Mouse (Mus musculus) hindbrain, postnatal 0 days (tissue): Measurements from ENCODE around the gene Borcs5. TPM values are rescaled to one million over a fixed set of nuclear protein-coding genes. Genes with fewer than 3 reads are reported as not detected.

ENCODE experiments used
- ATAC-seq: fragments of 200-750 bp; cut with Nextera tagmentation; 2 replicates; pipeline ENCODE4 v1.8.0; 2017; ENCODE audit warnings: mild to moderate bottlenecking, moderate TSS enrichment, moderate library complexity
- DNase-seq: peaks from one replicate; pipeline ENCODE4 v3.0.0-alpha.2; 2015; ENCODE audit warnings: low spot score
- H3K27ac ChIP-seq: fragments of 300-500 bp; sonication (generic); 2 replicates; pipeline ENCODE4 v1.5.1; 2014; ENCODE audit warnings: mild to moderate bottlenecking
- H3K27me3 ChIP-seq: fragments of 300-500 bp; sonication (generic); 2 replicates; pipeline ENCODE4 v1.6.1; 2014; ENCODE audit warnings: low read length, mixed read lengths; ENCODE audit not compliant: insufficient read depth
- H3K36me3 ChIP-seq: fragments of 300-500 bp; sonication (generic); 2 replicates; pipeline ENCODE4 v1.6.1; 2014; ENCODE audit warnings: low read length, mixed read lengths; ENCODE audit not compliant: insufficient read depth
- H3K4me1 ChIP-seq: fragments of 300-500 bp; sonication (generic); 2 replicates; pipeline ENCODE4 v1.6.1; 2014; ENCODE audit warnings: antibody characterized with exemption, low read length, mixed read lengths; ENCODE audit not compliant: insufficient read depth
- H3K4me2 ChIP-seq: fragments of 300-500 bp; sonication (generic); 2 replicates; pipeline ENCODE4 v1.6.1; 2014; ENCODE audit warnings: low read depth, mild to moderate bottlenecking, low read length, moderate library complexity, mixed read lengths
- H3K4me3 ChIP-seq: fragments of 300-500 bp; sonication (generic); 2 replicates; pipeline ENCODE4 v1.5.1; 2014; ENCODE audit warnings: low read length
- H3K9ac ChIP-seq: fragments of 300-500 bp; sonication (generic); replicated peaks from 2 replicates; pipeline ENCODE4 v1.6.1; 2014; ENCODE audit warnings: mild to moderate bottlenecking, low read length, moderate library complexity, mixed read lengths
- H3K9me3 ChIP-seq: fragments of 300-500 bp; sonication (generic); 2 replicates; pipeline ENCODE4 v1.6.1; 2016; ENCODE audit warnings: low read length, mixed read lengths
- CTCF ChIP-seq: IDR thresholded peaks from 2 replicates; pipeline ENCODE4 v1.5.1; 2016; ENCODE audit warnings: antibody characterized with exemption, control low read depth, low read depth
- WGBS: fragments of 180-500 bp; shearing (Covaris S2); extraction: QIAGEN DNeasy Blood & Tissue Kit; methylation state at CpG from one replicate; pipeline ENCODE4 v1.1.7; 2014; 5-methylcytosine and 5-hydroxymethylcytosine counted together
- polyA plus RNA-seq: library from polyadenylated mRNA; unstranded; fragments of >200 nt; fragmentation: Nextera tagmentation; extraction: Ambion mirVana; gene quantifications from 2 replicates; pipeline ENCODE4 v1.2.1, GENCODE M21; 2015
- total RNA-seq: library from RNA; depleted of rRNA; stranded (reverse); fragments of >200 nt; gene quantifications from 2 replicates; pipeline ENCODE4 v1.2.3, GENCODE M21; 2014

Gene Borcs5
- total and polyA plus RNA-seq, 2 experiments from 2014 or later, result 39.5 to 71.4 TPM

GRCm38 (mm10) chr6:134602371-134603003 is 36.8 kb upstream of the Borcs5 start:
- Histone ChIP-seq H3K36me3 (no peaks in the 10 kb centered on the region), H3K27me3 (no peaks in the 10 kb centered on the region), H3K4me2 (no peak overlapping the region), H3K4me3 (no peak overlapping the region), H3K9me3 (no peaks in the 10 kb centered on the region), H3K4me1 (no peaks in the 10 kb centered on the region), H3K27ac (no peak overlapping the region), H3K9ac (no peak overlapping the region)
- no peak for DNase-seq
- ATAC-seq, result no peak
- WGBS, result 62% methylated on average over 10 of the region's 10 CpGs
- no peak for TF ChIP-seq CTCF

- DNase-seq (no peak), ATAC-seq (no peak)
- H3K36me3 ChIP-seq, result no peaks in the 10 kb centered on the region
- H3K4me3 ChIP-seq, result no peak overlapping the region
- no peak overlapping the region for H3K4me2 ChIP-seq
- whole genome bisulfite sequencing, result 84% methylated on average over 3 of the region's 3 CpGs
- no peak overlapping the region for H3K9ac ChIP-seq
- TF ChIP-seq CTCF, result no peak
- H3K9me3 ChIP-seq, result no peaks in the 10 kb centered on the region
- H3K27me3 ChIP-seq, result no peaks in the 10 kb centered on the region
- no peaks in the 10 kb centered on the region for H3K4me1 ChIP-seq
- no peak overlapping the region for H3K27ac ChIP-seq
Observed at GRCm38 (mm10) chr6:134605196-134605595, 34.1 kb upstream of the Borcs5 start.

GRCm38 (mm10) chr6:134606540-134606939 is 32.8 kb upstream of the Borcs5 start:
- no peak overlapping the region for H3K4me3 ChIP-seq
- H3K27ac ChIP-seq, result no peak overlapping the region
- no peaks in the 10 kb centered on the region for H3K9me3 ChIP-seq
- H3K36me3 ChIP-seq, result no peaks in the 10 kb centered on the region
- no peaks in the 10 kb centered on the region for H3K4me1 ChIP-seq
- no peak overlapping the region for H3K4me2 ChIP-seq
- DNase-seq (no peak), ATAC-seq (no peak)
- no peak overlapping the region for H3K9ac ChIP-seq
- WGBS, result 73% methylated on average over 6 of the region's 6 CpGs
- H3K27me3 ChIP-seq, result no peaks in the 10 kb centered on the region
- TF ChIP-seq CTCF, result no peak

- peak; percentile 75; the same call in 1 of the 2 replicates for ATAC-seq
- Histone ChIP-seq H3K9ac (no peak overlapping the region), H3K4me1 (no peaks in the 10 kb centered on the region), H3K27ac (no peak overlapping the region), H3K9me3 (no peaks in the 10 kb centered on the region), H3K4me3 (no peak overlapping the region), H3K27me3 (no peaks in the 10 kb centered on the region), H3K36me3 (no peaks in the 10 kb centered on the region), H3K4me2 (no peak overlapping the region)
- TF ChIP-seq CTCF, result peak; percentile 81
- WGBS, result 56% methylated on average over 9 of the region's 9 CpGs
- peak; percentile 76 for DNase-seq
Observed at GRCm38 (mm10) chr6:134606949-134607746, 32.2 kb upstream of the Borcs5 start.

GRCm38 (mm10) chr6:134610380-134610779 is 28.9 kb upstream of the Borcs5 start:
- 84% methylated on average over 9 of the region's 9 CpGs for WGBS
- no peak for TF ChIP-seq CTCF
- no peak overlapping the region for H3K9ac ChIP-seq
- no peak overlapping the region for H3K4me2 ChIP-seq
- no peak for DNase-seq
- H3K9me3 ChIP-seq, result no peaks in the 10 kb centered on the region
- ATAC-seq, result no peak
- no peak overlapping the region for H3K27ac ChIP-seq
- no peaks in the 10 kb centered on the region for H3K36me3 ChIP-seq
- H3K4me3 ChIP-seq, result no peak overlapping the region
- H3K4me1 ChIP-seq, result no peaks in the 10 kb centered on the region
- no peaks in the 10 kb centered on the region for H3K27me3 ChIP-seq

GRCm38 (mm10) chr6:134611896-134612295 is 27.4 kb upstream of the Borcs5 start:
- ATAC-seq, result no peak
- H3K9me3 ChIP-seq, result no peaks in the 10 kb centered on the region
- no peaks in the 10 kb centered on the region for H3K27me3 ChIP-seq
- no peak for TF ChIP-seq CTCF
- H3K36me3 ChIP-seq, result no peaks in the 10 kb centered on the region
- no peak overlapping the region for H3K4me2 ChIP-seq
- no peak overlapping the region for H3K4me3 ChIP-seq
- no peak overlapping the region for H3K9ac ChIP-seq
- H3K4me1 ChIP-seq, result no peaks in the 10 kb centered on the region
- 75% methylated on average over 13 of the region's 13 CpGs for WGBS
- DNase-seq, result no peak
- no peak overlapping the region for H3K27ac ChIP-seq

- Histone ChIP-seq H3K4me3 (no peak overlapping the region), H3K9me3 (no peaks in the 10 kb centered on the region), H3K36me3 (no peaks in the 10 kb centered on the region), H3K4me2 (no peak overlapping the region), H3K9ac (no peak overlapping the region), H3K27ac (no peak overlapping the region), H3K27me3 (no peaks in the 10 kb centered on the region), H3K4me1 (no peaks in the 10 kb centered on the region)
- no peak for TF ChIP-seq CTCF
- no peak for ATAC-seq
- DNase-seq, result no peak
- 86% methylated on average over 4 of the region's 4 CpGs for WGBS
Observed at GRCm38 (mm10) chr6:134614322-134614721, 25.0 kb upstream of the Borcs5 start.
